Mouse (Mus musculus) embryonic facial prominence, embryonic 12.5 days (tissue): ENCODE measurements around the gene Nhlrc4. TPM values are rescaled to one million over a fixed set of nuclear protein-coding genes. Genes with fewer than 3 reads are reported as not detected.

ENCODE experiments used
- ATAC-seq: fragments of 200-750 bp; cut with Nextera tagmentation; 2 replicates; pipeline ENCODE4 v1.8.0; 2017; ENCODE audit not compliant: insufficient number of reproducible peaks, insufficient read depth, low FRiP score, low TSS enrichment
- H3K27ac ChIP-seq: fragments of 300-500 bp; sonication (generic); 2 replicates; pipeline ENCODE4 v1.5.1; 2016; ENCODE audit warnings: mild to moderate bottlenecking
- H3K27me3 ChIP-seq: fragments of 300-500 bp; sonication (generic); 2 replicates; pipeline ENCODE4 v1.6.1; 2016; ENCODE audit warnings: mild to moderate bottlenecking, moderate library complexity
- H3K36me3 ChIP-seq: fragments of 300-500 bp; sonication (generic); 2 replicates; pipeline ENCODE4 v1.6.1; 2016; ENCODE audit warnings: mild to moderate bottlenecking
- H3K4me1 ChIP-seq: fragments of 300-500 bp; sonication (generic); 2 replicates; pipeline ENCODE4 v1.6.1; 2016
- H3K4me2 ChIP-seq: fragments of 300-500 bp; sonication (generic); replicated peaks from 2 replicates; pipeline ENCODE4 v1.6.1; 2016; ENCODE audit warnings: mild to moderate bottlenecking, moderate library complexity
- H3K4me3 ChIP-seq: fragments of 300-500 bp; sonication (generic); 2 replicates; pipeline ENCODE4 v1.5.1; 2016; ENCODE audit warnings: mild to moderate bottlenecking
- H3K9ac ChIP-seq: fragments of 300-500 bp; sonication (generic); 2 replicates; pipeline ENCODE4 v1.6.1; 2016; ENCODE audit warnings: mild to moderate bottlenecking, moderate library complexity
- H3K9me3 ChIP-seq: fragments of 300-500 bp; sonication (generic); 2 replicates; pipeline ENCODE4 v1.6.1; 2016; ENCODE audit warnings: mild to moderate bottlenecking, moderate library complexity
- WGBS: fragments of 180-500 bp; shearing (Covaris S2); methylation state at CpG from one replicate; pipeline ENCODE4 v1.1.7; 2016; 5-methylcytosine and 5-hydroxymethylcytosine counted together
- polyA plus RNA-seq: library from polyadenylated mRNA; unstranded; fragments of >200 nt; fragmentation: Nextera tagmentation; extraction: Ambion mirVana; gene quantifications from 2 replicates; pipeline ENCODE4 v1.2.1, GENCODE M21; 2016

The Nhlrc4 gene
- polyA plus RNA-seq, 1 experiment from 2014 or later: 0.14 TPM

- H3K4me2 ChIP-seq: no peak overlapping the region
- no peaks in the 10 kb centered on the region for H3K9me3 ChIP-seq
- H3K27ac ChIP-seq: no peak overlapping the region
- WGBS: 72% methylated on average over 7 of the region's 7 CpGs
- H3K9ac ChIP-seq: no peak overlapping the region
- no peak overlapping the region for H3K4me3 ChIP-seq
- no peak for ATAC-seq
- no peaks in the 10 kb centered on the region for H3K36me3 ChIP-seq
- H3K27me3 ChIP-seq: peaks cover 18% of the 10 kb centered on the region
- peaks cover 7% of the 10 kb centered on the region; the same call in 1 of the 2 replicates for H3K4me1 ChIP-seq
Observed at GRCm38 (mm10) chr17:25946349-25946748, 1.6 kb upstream of the Nhlrc4 start.

- Histone ChIP-seq H3K4me2 (no peak overlapping the region), H3K27ac (no peak overlapping the region), H3K27me3 (peaks cover 11% of the 10 kb centered on the region), H3K9me3 (no peaks in the 10 kb centered on the region), H3K9ac (no peak overlapping the region), H3K36me3 (no peaks in the 10 kb centered on the region), H3K4me1 (peaks cover 8% of the 10 kb centered on the region), H3K4me3 (no peak overlapping the region)
- ATAC-seq: no peak
- 60% methylated on average over 9 of the region's 9 CpGs for WGBS
Observed at GRCm38 (mm10) chr17:25945517-25946155, 875 bp upstream of the Nhlrc4 start.

- no peaks in the 10 kb centered on the region for H3K27me3 ChIP-seq
- no peak overlapping the region for H3K9ac ChIP-seq
- H3K27ac ChIP-seq: no peak overlapping the region
- ATAC-seq: no peak
- H3K36me3 ChIP-seq: peaks cover 1% of the 10 kb centered on the region; the same call in 1 of the 2 replicates
- WGBS: 75% methylated on average over 9 of the region's 9 CpGs
- H3K4me3 ChIP-seq: no peak overlapping the region
- H3K9me3 ChIP-seq: no peaks in the 10 kb centered on the region
- H3K4me1 ChIP-seq: peaks cover 20% of the 10 kb centered on the region
- no peak overlapping the region for H3K4me2 ChIP-seq
Observed at GRCm38 (mm10) chr17:25943769-25944168, 992 bp downstream of the Nhlrc4 start.

GRCm38 (mm10) chr17:25943221-25943620 is 1.5 kb downstream of the Nhlrc4 start:
- H3K9ac ChIP-seq: no peak overlapping the region
- no peak overlapping the region for H3K4me2 ChIP-seq
- peaks cover 20% of the 10 kb centered on the region for H3K4me1 ChIP-seq
- H3K9me3 ChIP-seq: no peaks in the 10 kb centered on the region
- WGBS: 78% methylated on average over 3 of the region's 3 CpGs
- ATAC-seq: no peak
- H3K27ac ChIP-seq: no peak overlapping the region
- no peak overlapping the region for H3K4me3 ChIP-seq
- H3K27me3 ChIP-seq: no peaks in the 10 kb centered on the region
- H3K36me3 ChIP-seq: peaks cover 3% of the 10 kb centered on the region; the same call in 1 of the 2 replicates

GRCm38 (mm10) chr17:25942597-25943151 is 2.1 kb downstream of the Nhlrc4 start:
- H3K9ac ChIP-seq: no peak overlapping the region
- ATAC-seq: no peak
- peaks cover 4% of the 10 kb centered on the region; the same call in 1 of the 2 replicates for H3K36me3 ChIP-seq
- no peak overlapping the region for H3K27ac ChIP-seq
- WGBS: 86% methylated on average over 2 of the region's 2 CpGs
- no peaks in the 10 kb centered on the region for H3K9me3 ChIP-seq
- H3K4me3 ChIP-seq: peak overlapping the region; percentile 81
- H3K4me2 ChIP-seq: peak overlapping the region; percentile 65; the same call in 1 of the 2 replicates
- peaks cover 20% of the 10 kb centered on the region for H3K4me1 ChIP-seq
- no peaks in the 10 kb centered on the region for H3K27me3 ChIP-seq

- Histone ChIP-seq H3K27ac (peak overlapping the region; percentile 93), H3K4me2 (peak overlapping the region; percentile 65), H3K4me3 (peak overlapping the region; percentile 81), H3K9me3 (no peaks in the 10 kb centered on the region), H3K36me3 (peaks cover 14% of the 10 kb centered on the region), H3K4me1 (peaks cover 20% of the 10 kb centered on the region), H3K27me3 (no peaks in the 10 kb centered on the region), H3K9ac (peak overlapping the region; percentile 93)
- peak; percentile 44; the same call in 1 of the 2 replicates for ATAC-seq
- 3% methylated on average over 54 of the region's 54 CpGs for WGBS
Observed at GRCm38 (mm10) chr17:25941511-25942241, 3.1 kb downstream of the Nhlrc4 start.

GRCm38 (mm10) chr17:25934526-25934925 is 10.2 kb downstream of the Nhlrc4 start:
- H3K9me3 ChIP-seq: no peaks in the 10 kb centered on the region
- no peaks in the 10 kb centered on the region for H3K27me3 ChIP-seq
- peaks cover 75% of the 10 kb centered on the region for H3K36me3 ChIP-seq
- no peak overlapping the region for H3K27ac ChIP-seq
- H3K4me3 ChIP-seq: no peak overlapping the region
- H3K4me2 ChIP-seq: no peak overlapping the region
- no peak for ATAC-seq
- H3K4me1 ChIP-seq: peaks cover 1% of the 10 kb centered on the region; the same call in 1 of the 2 replicates
- 81% methylated on average over 1 of the region's 1 CpGs for WGBS
- H3K9ac ChIP-seq: no peak overlapping the region

GRCm38 (mm10) chr17:25925348-25925747 is 19.4 kb downstream of the Nhlrc4 start:
- no peak for ATAC-seq
- Histone ChIP-seq H3K9me3 (no peaks in the 10 kb centered on the region), H3K27me3 (no peaks in the 10 kb centered on the region), H3K27ac (no peak overlapping the region), H3K4me1 (0 out of 2 replicates have a peak, but pooled peaks cover 4% of the 10 kb centered on the region), H3K4me2 (no peak overlapping the region), H3K36me3 (peaks cover 45% of the 10 kb centered on the region), H3K9ac (no peak overlapping the region), H3K4me3 (no peak overlapping the region)
- 76% methylated on average over 2 of the region's 2 CpGs for WGBS

GRCm38 (mm10) chr17:25922120-25922519 is 22.6 kb downstream of the Nhlrc4 start:
- H3K9me3 ChIP-seq: no peaks in the 10 kb centered on the region
- no peak overlapping the region for H3K9ac ChIP-seq
- 86% methylated on average over 5 of the region's 5 CpGs for WGBS
- peaks cover 17% of the 10 kb centered on the region for H3K4me1 ChIP-seq
- no peak overlapping the region for H3K27ac ChIP-seq
- H3K4me2 ChIP-seq: no peak overlapping the region
- H3K36me3 ChIP-seq: peaks cover 16% of the 10 kb centered on the region
- H3K4me3 ChIP-seq: no peak overlapping the region
- ATAC-seq: no peak
- no peaks in the 10 kb centered on the region for H3K27me3 ChIP-seq

GRCm38 (mm10) chr17:25919786-25920642 is 24.7 kb downstream of the Nhlrc4 start:
- Histone ChIP-seq H3K27ac (peak overlapping the region; percentile 86), H3K4me1 (peaks cover 17% of the 10 kb centered on the region), H3K36me3 (no peaks in the 10 kb centered on the region), H3K4me3 (peak overlapping the region; percentile 95), H3K9ac (peak overlapping the region; percentile 71), H3K9me3 (no peaks in the 10 kb centered on the region), H3K27me3 (no peaks in the 10 kb centered on the region), H3K4me2 (peak overlapping the region; percentile 80)
- ATAC-seq: peak; percentile 99
- WGBS: under 1% methylated on average over 40 of the region's 40 CpGs

GRCm38 (mm10) chr17:25919144-25919785 is 25.5 kb downstream of the Nhlrc4 start, which contains the start of gene Rab40c:
TSS of gene Rab40c (minus strand) at chr17:25919727.
- peak within 1 kb of the TSS; percentile 71 for H3K9ac ChIP-seq
- H3K4me2 ChIP-seq: peak within 1 kb of the TSS; percentile 80
- H3K27ac ChIP-seq: peak within 1 kb of the TSS; percentile 86
- H3K9me3 ChIP-seq: no peaks in the 10 kb centered on the region
- no peaks in the 10 kb centered on the region for H3K27me3 ChIP-seq
- H3K4me3 ChIP-seq: peak within 1 kb of the TSS; percentile 95
- WGBS: under 1% methylated on average over 61 of the region's 78 CpGs
- H3K36me3 ChIP-seq: no peaks in the 10 kb centered on the region
- peaks cover 17% of the 10 kb centered on the region for H3K4me1 ChIP-seq
- ATAC-seq: no peak
